ENCODE assay signal across 12 mouse cellular contexts in genomic region chr5:144703464-144704368, GRCm38 (mm10). TPM values are rescaled to one million over a fixed set of nuclear protein-coding genes. Genes with fewer than 3 reads are reported as not detected.
DNase-seq lines count a peak whose midpoint lies in the region; ATAC-seq and TF ChIP-seq lines count a peak whose summit lies in the region.
"Had no signal": no experiment of that assay in that cellular context is flagged by ENCODE, and none has a peak within 500 bp of the region (broad histone marks: within the 10 kb centered on the region; RNA-seq: fewer than 3 reads in every experiment).

No protein-coding gene starts in this region.

- no peak for TF ChIP-seq CTCF in kidney, postnatal 0 days (IDR thresholded peaks at IDR 0.05; ENCODE audit: low read depth)

- no peaks in the 10 kb centered on the region for H3K27me3 ChIP-seq in kidney, postnatal 0 days (ENCODE audit: insufficient read depth, low read length)
- H3K27me3 ChIP-seq in hindbrain, embryonic 15.5 days: no peaks in the 10 kb centered on the region
- no peaks in the 10 kb centered on the region for H3K27me3 ChIP-seq in neural tube, embryonic 13.5 days
- H3K27me3 ChIP-seq: heart, embryonic 15.5 days had no signal

- H3K9me3 ChIP-seq in kidney, postnatal 0 days (replicated peaks; ENCODE audit: low read length): no peaks in the 10 kb centered on the region
- no peaks in the 10 kb centered on the region for H3K9me3 ChIP-seq in hindbrain, embryonic 15.5 days
- H3K9me3 ChIP-seq in neural tube, embryonic 13.5 days: no peaks in the 10 kb centered on the region
- H3K9me3 ChIP-seq: heart, embryonic 15.5 days had no signal

- H3K9ac ChIP-seq in kidney, postnatal 0 days (ENCODE audit: low read depth, low read length): no peak overlapping the region
- H3K9ac ChIP-seq in hindbrain, embryonic 15.5 days: no peak overlapping the region
- no peak overlapping the region for H3K9ac ChIP-seq in neural tube, embryonic 13.5 days
- H3K9ac ChIP-seq: heart, embryonic 15.5 days had no signal

- DNase-seq in kidney, postnatal 0 days (ENCODE audit: low spot score): peak; percentile 40
- DNase-seq in kidney, postnatal 14 days: no peak
- peak; percentile 68 for DNase-seq in cerebellum, adult 9-11 months
- no peak for DNase-seq in urinary bladder, adult 2 months (ENCODE audit: low spot score)
- DNase-seq in adrenal gland, adult 8-10 months: no peak
- DNase-seq: adrenal gland, postnatal 36 days had no signal

- no peak overlapping the region for H3K27ac ChIP-seq in kidney, postnatal 0 days
- peak overlapping the region; percentile 77 for H3K27ac ChIP-seq in hindbrain, embryonic 15.5 days (replicated peaks)
- H3K27ac ChIP-seq in neural tube, embryonic 13.5 days (replicated peaks): peak overlapping the region; percentile 87
- H3K27ac ChIP-seq: heart, embryonic 15.5 days had no signal

- no peaks in the 10 kb centered on the region for H3K36me3 ChIP-seq in kidney, postnatal 0 days (ENCODE audit: insufficient read depth, low read length)
- H3K36me3 ChIP-seq in hindbrain, embryonic 15.5 days: no peaks in the 10 kb centered on the region
- H3K36me3 ChIP-seq in neural tube, embryonic 13.5 days: no peaks in the 10 kb centered on the region
- H3K36me3 ChIP-seq: heart, embryonic 15.5 days had no signal

- no peak overlapping the region for H3K4me3 ChIP-seq in kidney, postnatal 0 days (replicated peaks; ENCODE audit: low read depth, low read length)
- H3K4me3 ChIP-seq in hindbrain, embryonic 15.5 days: no peak overlapping the region
- no peak overlapping the region for H3K4me3 ChIP-seq in neural tube, embryonic 13.5 days
- H3K4me3 ChIP-seq: erythroblast, embryonic 14.5 days; heart, embryonic 15.5 days had no signal

- no peak overlapping the region for H3K4me2 ChIP-seq in kidney, postnatal 0 days (ENCODE audit: low read length)
- peak overlapping the region; percentile 8 for H3K4me2 ChIP-seq in hindbrain, embryonic 15.5 days
- H3K4me2 ChIP-seq in neural tube, embryonic 13.5 days: peak overlapping the region; percentile 21; the same call in 1 of the 2 replicates
- H3K4me2 ChIP-seq: heart, embryonic 15.5 days had no signal

- no peak for ATAC-seq in kidney, postnatal 0 days (replicated peaks; ENCODE audit: low FRiP score, low read depth)
- ATAC-seq in hindbrain, embryonic 15.5 days (ENCODE audit: low FRiP score, low read depth): peak; percentile 76
- peak; percentile 85 for ATAC-seq in neural tube, embryonic 13.5 days (ENCODE audit: low read depth)
- no peak for ATAC-seq in megakaryocyte progenitor cell, adult 5-6 weeks (replicated peaks; ENCODE audit: poor library complexity)

- WGBS in kidney, postnatal 0 days: 44% methylated on average over 20 of the region's 20 CpGs
- WGBS in hindbrain, embryonic 15.5 days: 20% methylated on average over 20 of the region's 20 CpGs
- 35% methylated on average over 20 of the region's 20 CpGs for WGBS in neural tube, embryonic 13.5 days

- no peaks in the 10 kb centered on the region for H3K4me1 ChIP-seq in kidney, postnatal 0 days (replicated peaks; ENCODE audit: insufficient read depth, low read length)
- peaks cover 15% of the 10 kb centered on the region for H3K4me1 ChIP-seq in hindbrain, embryonic 15.5 days (replicated peaks)
- peaks cover 25% of the 10 kb centered on the region for H3K4me1 ChIP-seq in neural tube, embryonic 13.5 days (replicated peaks)
- H3K4me1 ChIP-seq: heart, embryonic 15.5 days had no signal

RNA-seq across cellular contexts. Expression of gene Tmem130, which starts 57.9 kb away (rescaled TPM):
- polyA plus RNA-seq in kidney, postnatal 0 days (2015; fragmentation: Nextera tagmentation; extraction: Ambion mirVana): 0.17 and 0.24 TPM in 2 replicates
- polyA plus RNA-seq in hindbrain, embryonic 15.5 days (2015; fragmentation: Nextera tagmentation; extraction: Ambion mirVana): 389 and 429 TPM in 2 replicates
- polyA plus RNA-seq in neural tube, embryonic 13.5 days (2015; fragmentation: Nextera tagmentation; extraction: Ambion mirVana): 171 and 179 TPM in 2 replicates
- not detected in 2 replicates for total RNA-seq in megakaryocyte progenitor cell, adult 5-6 weeks (2015)
- 0.03 TPM in 1 of 2 replicates, not detected in the other for total RNA-seq in megakaryocyte progenitor cell, adult 5-6 weeks (2017)
- 0.16 and 0.19 TPM in 2 replicates for polyA plus RNA-seq in urinary bladder, adult 2 months (2012; rRNA removed)
- 10 to 100 TPM; 41.5 to 59.8 (median 46.7) TPM for total RNA-seq in adrenal gland, adult 8-10 months (2022)
- total RNA-seq: megakaryocyte, adult 5-6 weeks had no signal
- polyA plus RNA-seq: erythroblast, embryonic 14.5 days had no signal

Comparison
In these comparisons a context has a peak if more than half of its experiments do, and no peak if none do; other contexts are left out.
1. DNase-seq: peak in kidney, postnatal 0 days (single experiment) and cerebellum, adult 9-11 months (single experiment); none in kidney, postnatal 14 days (single experiment), urinary bladder, adult 2 months (single experiment) and adrenal gland, adult 8-10 months (single experiment).
2. ATAC-seq: peak in hindbrain, embryonic 15.5 days (single experiment) and neural tube, embryonic 13.5 days (single experiment); none in kidney, postnatal 0 days (single experiment) and megakaryocyte progenitor cell, adult 5-6 weeks (single experiment).
3. RNA of gene Tmem130, which starts 57.9 kb away (polyA plus RNA-seq): 389 to 429 TPM in hindbrain, embryonic 15.5 days and 171 to 179 TPM in neural tube, embryonic 13.5 days; 0.17 to 0.24 TPM in kidney, postnatal 0 days and 0.16 to 0.19 TPM in urinary bladder, adult 2 months; every median in the first group is over 100 times any median in the second.